Mouse (Mus musculus): ENCODE data around the gene Cage1.

Gene Cage1

DNA sequence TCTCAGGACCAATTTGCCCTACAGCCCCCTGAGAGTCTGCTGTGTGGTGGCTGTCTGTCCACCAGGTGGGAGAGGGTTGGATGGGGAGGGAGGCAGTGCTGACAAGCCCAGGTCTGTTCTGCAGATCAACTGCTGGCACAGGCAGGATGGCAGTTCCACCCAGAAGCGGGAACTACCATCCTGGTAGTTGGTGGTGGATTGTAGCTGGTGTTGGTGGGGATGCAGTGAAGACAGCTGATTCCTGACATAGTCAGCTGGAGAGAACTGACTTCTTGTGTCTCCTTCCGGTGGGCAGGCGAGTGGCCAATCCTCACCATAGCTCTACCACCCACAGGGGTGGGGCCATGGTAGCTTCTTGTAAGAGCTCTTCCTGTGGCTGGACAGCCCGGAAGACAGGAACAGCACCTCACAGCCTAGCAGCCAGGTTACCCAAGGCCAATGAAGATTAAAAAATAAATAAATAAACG lies 26.4 kb downstream of the Cage1 start:
- no peak for DNase-seq (ENCODE audit: low spot score in 2 of 2)

GRCm38 (mm10) chr13:38009721-38010408 lies 27.0 kb downstream of the Cage1 start:
- no peak for DNase-seq (ENCODE audit: low spot score in 2 of 2)

DNA sequence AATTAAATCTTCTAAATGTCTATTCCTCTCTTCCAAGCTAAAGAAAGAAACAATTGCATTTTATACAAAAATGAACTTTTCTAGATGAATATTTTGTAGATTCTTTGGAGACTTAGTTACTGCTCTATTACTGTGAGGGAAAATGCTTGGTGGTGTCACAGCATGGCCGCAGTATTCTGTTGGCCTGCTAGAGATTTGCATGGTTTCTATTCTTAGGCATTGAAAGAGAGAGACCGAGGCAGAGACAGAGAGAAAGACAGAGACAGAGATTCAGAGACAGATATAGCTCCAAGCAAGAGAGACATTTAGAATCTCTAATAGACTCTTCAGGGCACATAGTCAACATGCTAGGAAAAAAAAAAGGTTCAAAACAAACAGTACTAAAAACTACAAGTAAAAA lies 28.9 kb downstream of the Cage1 start:
- DNase-seq (ENCODE audit: low spot score in 2 of 2): no peak

GRCm38 (mm10) chr13:38002461-38002860 lies 34.4 kb downstream of the Cage1 start:
- DNase-seq (ENCODE audit: low spot score in 2 of 2): no peak

GRCm38 (mm10) chr13:37999713-38000112 lies 37.2 kb downstream of the Cage1 start:
- no peak for DNase-seq (ENCODE audit: low spot score in 2 of 2)

DNA sequence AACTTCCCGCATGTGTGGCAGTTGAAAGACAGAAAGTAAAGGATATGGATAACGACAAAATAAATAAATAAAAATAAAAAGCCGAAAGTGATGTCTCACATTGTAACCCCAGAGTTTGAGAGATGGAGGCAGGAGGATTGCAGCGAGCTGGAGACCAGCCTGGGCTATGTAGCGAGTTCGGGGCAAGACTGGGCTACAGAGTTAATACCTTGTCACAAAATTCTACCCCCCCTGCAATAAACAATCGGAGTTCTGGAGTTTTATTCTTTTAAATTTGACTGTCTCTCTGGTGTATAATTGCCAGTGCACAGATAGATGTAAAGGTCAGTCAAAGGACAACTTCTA lies 42.5 kb downstream of the Cage1 start:
- DNase-seq (ENCODE audit: low spot score in 2 of 2): no peak

GRCm38 (mm10) chr13:37993704-37994404 lies 43.0 kb downstream of the Cage1 start, which contains the start of gene Ssr1:
Ssr1 (minus strand) TSS chr13:37994217.
- DNase-seq (ENCODE audit: low spot score in 2 of 2): peak; percentile 88 to 93

GRCm38 (mm10) chr13:37993376-37993703 lies 43.5 kb downstream of the Cage1 start:
- no peak for DNase-seq (ENCODE audit: low spot score in 2 of 2)

- DNase-seq (ENCODE audit: low spot score in 2 of 2): no peak
Measured at GRCm38 (mm10) chr13:37992638-37993371, 44.1 kb downstream of the Cage1 start.

DNA sequence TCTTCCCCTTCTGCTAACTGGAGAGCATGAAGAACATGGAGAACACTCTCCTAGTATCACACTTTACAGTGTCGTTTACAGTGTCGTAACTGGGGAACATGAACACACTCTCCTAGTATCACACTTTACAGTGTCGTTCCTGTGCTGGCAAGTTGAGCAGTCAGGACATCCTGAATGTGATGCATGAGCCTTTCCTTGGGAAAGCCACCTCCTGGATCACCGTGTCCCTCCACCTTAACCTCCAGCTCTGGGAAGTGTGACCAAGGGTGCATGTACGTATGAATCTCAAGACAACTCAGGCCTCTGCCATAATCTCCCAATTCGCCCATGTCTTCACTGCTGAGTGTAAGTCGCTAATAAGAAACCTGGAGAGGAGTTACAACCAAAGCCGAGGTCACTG lies 47.2 kb downstream of the Cage1 start:
- DNase-seq (ENCODE audit: low spot score in 2 of 2): no peak

DNA sequence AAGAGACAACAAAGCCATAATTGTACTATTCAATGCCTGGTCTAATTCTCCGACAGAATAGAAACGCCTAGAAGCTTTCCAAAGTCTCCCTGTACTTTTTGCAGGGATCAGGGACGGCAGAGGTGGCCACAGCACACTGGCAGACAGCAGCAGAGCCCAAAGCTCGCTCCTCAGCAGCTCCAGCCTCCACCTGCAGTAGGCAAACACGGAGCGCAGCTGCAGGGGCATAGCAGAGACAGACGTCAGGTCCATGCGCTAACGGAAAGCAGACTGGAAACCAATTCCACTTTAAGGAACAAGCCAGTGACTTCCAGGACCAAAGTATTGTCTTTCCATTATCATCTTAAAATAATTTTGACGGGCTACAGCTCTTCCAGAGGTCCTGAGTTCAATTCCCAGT lies 50.7 kb downstream of the Cage1 start:
- DNase-seq (ENCODE audit: low spot score in 2 of 2): no peak

GRCm38 (mm10) chr13:37981063-37981462 lies 55.8 kb downstream of the Cage1 start:
- no peak for DNase-seq (ENCODE audit: low spot score in 2 of 2)

- DNase-seq (ENCODE audit: low spot score in 2 of 2): no peak
Measured at GRCm38 (mm10) chr13:37980346-37980745, 56.5 kb downstream of the Cage1 start.

GRCm38 (mm10) chr13:37979506-37979905 lies 57.4 kb downstream of the Cage1 start:
- DNase-seq (ENCODE audit: low spot score in 2 of 2): no peak

DNA sequence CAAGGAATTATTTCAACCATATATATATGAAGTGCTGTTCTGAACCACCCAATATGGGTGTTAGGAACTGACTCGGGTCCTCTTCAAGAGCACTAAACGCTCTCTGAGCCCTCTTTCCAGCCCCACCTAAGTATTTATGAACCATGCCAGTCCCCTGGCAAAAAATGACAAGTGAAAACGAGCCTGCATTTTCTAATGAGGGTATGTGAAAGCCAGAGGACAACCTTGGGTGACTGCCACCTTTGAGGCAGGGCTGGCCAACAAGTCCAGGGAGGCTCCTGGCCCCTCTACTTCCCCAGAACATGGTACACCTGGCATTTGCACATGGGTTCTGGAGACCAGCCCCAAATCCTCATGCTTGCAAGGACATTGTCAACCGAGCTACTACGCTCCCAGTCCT lies 62.1 kb downstream of the Cage1 start:
- DNase-seq (ENCODE audit: low spot score in 2 of 2): no peak

DNA sequence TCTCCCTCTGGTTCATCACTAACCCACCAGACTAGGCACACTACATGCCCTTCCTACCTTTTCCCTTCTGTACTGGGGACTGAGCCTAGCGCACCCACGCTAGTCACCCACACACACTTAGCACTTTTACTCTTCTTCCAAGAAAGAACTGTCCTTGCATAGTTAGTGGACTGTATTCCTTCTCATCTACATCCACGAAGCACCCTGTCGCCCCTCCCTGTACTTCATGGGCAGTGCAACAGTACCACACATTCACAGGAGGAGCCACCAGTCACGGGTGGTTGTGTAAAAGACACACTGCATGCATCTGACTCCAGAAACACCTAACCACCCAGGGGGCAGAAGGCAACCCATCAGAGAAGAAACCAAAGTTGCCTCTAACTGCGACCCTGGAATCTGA lies 62.8 kb downstream of the Cage1 start:
- DNase-seq (ENCODE audit: low spot score in 2 of 2): no peak

DNA sequence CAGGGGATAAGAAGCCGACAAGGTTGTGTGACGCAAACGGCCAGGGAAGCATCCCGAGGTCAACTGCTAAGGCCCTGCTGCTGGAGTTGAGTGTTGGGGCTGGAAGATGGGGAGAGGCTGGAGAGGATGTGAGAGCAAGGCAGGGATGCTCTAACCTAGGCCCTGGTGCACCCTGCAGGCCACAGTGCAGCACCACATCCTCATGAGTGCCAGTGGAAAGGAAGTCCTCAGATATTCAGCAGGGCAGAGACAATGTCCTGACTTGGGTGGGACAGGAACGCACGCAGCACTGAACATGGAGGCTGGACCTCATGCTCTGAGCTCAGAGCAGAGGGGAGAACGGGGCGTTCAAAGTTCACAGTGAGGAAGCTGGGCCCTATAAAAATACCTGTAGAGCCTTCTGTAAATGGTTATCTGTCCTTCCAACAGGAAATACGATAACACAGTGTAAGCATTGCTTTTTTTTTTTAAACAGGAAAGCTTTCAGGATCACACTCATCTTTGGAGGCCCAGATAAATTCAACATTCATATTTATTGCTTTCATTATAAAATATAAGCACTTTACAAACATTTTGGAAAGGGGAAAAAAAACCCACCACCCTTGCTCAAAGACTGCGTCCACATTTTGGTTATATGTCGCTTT lies 65.9 kb downstream of the Cage1 start:
- no peak for DNase-seq (ENCODE audit: low spot score in 2 of 2)

DNA sequence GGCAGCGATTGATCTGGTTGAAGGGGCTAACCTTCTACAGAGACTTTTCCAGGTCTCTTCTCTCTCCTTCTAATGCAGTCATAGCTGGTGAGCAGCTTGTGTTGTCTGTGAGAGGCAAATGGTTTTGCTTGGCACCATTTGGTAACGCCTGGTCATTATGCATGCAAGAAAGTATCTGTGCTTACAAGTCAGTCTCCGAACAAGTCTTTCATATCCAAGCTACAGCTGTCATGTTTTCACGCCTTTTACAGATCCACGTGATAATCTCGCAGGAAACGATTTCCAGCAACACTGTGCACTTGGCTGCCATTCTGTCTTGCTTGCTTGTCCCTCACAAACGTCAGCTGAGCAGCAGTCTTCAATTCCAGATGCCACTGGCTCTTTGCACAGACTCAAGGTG lies 66.9 kb downstream of the Cage1 start:
- DNase-seq (ENCODE audit: low spot score in 2 of 2): no peak

GRCm38 (mm10) chr13:37969337-37969736 lies 67.5 kb downstream of the Cage1 start:
- DNase-seq (ENCODE audit: low spot score in 2 of 2): peak in 1 of 2 experiments; percentile 93

GRCm38 (mm10) chr13:37967565-37967964 lies 69.3 kb downstream of the Cage1 start:
- DNase-seq (ENCODE audit: low spot score in 2 of 2): no peak

- DNase-seq (ENCODE audit: low spot score in 2 of 2): no peak
Measured at GRCm38 (mm10) chr13:37967052-37967437, 69.8 kb downstream of the Cage1 start.

- DNase-seq (ENCODE audit: low spot score in 2 of 2): no peak
Measured at GRCm38 (mm10) chr13:37966256-37967051, 70.4 kb downstream of the Cage1 start.

Measured in left cerebral cortex, adult 9 months (tissue).